Mouse (Mus musculus): ENCODE results near the gene Dclre1c. TPM values are rescaled to one million over a fixed set of nuclear protein-coding genes. Genes with fewer than 3 reads are reported as not detected.
A peak's percentile ranks its signal among the peaks of the same experiment; 100 is the strongest.
"Not testable (repeated sequence)": the region's sequence is repeated elsewhere in the genome, so short reads cannot be mapped to it uniquely, and the experiment has no call there.

Gene Dclre1c
- polyA plus RNA-seq (2012; rRNA removed) = 13.0 and 14.9 TPM in 2 replicates

DNA sequence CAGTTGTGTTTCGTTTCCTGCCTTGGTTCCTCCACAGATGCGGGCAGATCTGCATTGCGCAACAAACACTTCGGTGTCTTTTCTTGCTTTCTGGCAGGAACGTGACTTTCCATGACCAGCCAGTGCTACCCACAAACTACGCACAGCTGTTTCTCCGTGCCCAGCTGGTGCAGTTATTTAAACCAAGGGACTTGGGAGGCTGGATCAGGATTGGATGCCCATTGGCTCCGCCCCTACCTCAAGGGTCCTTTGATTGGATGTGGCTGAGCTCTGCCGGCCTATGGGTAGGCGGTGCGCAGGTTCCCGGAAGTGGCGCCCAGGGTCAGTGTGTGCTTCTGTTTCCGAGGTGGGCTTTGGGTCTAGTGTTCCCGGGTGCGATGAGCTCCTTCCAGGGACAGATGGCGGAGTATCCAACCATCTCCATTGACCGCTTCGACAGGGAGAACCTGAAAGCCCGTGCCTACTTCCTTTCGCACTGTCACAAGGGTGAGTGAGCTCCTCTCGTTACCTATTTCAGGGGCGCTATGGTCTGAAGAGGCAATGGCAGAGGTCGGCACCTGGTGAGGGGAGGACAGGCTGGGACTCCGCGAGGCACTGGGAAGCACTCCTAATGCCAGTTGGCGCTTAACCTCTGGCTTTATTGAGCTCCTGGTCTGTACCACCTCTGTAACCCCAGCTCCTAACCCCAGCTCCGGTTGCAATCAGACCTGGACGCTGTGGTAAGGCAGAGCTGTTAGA is at the start of gene Dclre1c:
Dclre1c (plus strand) TSS at position 291 of the 738 bp plus-strand sequence.
- peak; percentile 97 for DNase-seq (ENCODE audit: low read depth)
- TF ChIP-seq CTCF (IDR thresholded peaks at IDR 0.05; ENCODE audit: borderline replicate concordance, extremely low read depth, insufficient read depth, insufficient read length) (no peak), POLR2A (IDR thresholded peaks at IDR 0.05; ENCODE audit: borderline replicate concordance, extremely low read depth, insufficient read depth, insufficient read length, poor library complexity, severe bottlenecking) (no peak; the same call in 1 of the 2 replicates)

DNA sequence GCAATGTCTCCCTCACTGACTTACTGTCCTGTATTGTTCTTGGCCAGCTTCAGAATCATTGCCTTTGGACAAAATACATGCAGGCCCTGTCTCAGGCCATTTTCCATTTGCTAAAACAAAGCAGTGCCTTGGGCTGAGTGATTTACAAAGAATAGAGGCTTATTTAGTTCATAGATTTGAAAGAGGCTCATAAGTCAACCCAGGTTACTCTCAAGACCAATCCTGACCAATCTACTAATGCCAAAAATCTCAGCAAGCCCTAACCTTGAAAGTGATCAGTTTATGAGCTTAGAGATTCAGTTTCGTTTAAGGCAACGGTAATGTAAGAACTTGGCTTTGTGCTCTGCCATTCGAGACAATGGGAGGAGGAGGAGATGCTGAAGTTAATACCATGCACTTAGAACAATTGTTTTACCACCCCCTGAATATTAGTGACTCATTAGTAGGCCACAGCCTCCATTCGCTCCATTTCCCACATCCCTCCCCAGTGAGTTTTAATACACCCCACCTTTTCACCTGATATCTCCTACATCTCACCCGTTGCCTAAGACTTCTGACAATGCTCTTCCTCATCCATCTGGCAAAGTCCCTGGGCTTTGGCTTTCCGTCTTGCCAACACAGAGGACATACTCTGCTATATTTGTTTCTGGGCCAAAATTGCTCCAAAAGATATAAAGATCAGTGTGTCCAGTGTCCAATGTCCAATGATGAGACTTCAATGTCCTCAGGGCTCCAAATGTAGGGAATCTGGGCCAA is 36.6 kb upstream of the Dclre1c start:
- DNase-seq (ENCODE audit: low read depth) = no peak
- no peak for TF ChIP-seq CTCF (IDR thresholded peaks at IDR 0.05; ENCODE audit: borderline replicate concordance, extremely low read depth, insufficient read depth, insufficient read length)
- TF ChIP-seq POLR2A (IDR thresholded peaks at IDR 0.05; ENCODE audit: borderline replicate concordance, extremely low read depth, insufficient read depth, insufficient read length, poor library complexity, severe bottlenecking) = no peak

DNA sequence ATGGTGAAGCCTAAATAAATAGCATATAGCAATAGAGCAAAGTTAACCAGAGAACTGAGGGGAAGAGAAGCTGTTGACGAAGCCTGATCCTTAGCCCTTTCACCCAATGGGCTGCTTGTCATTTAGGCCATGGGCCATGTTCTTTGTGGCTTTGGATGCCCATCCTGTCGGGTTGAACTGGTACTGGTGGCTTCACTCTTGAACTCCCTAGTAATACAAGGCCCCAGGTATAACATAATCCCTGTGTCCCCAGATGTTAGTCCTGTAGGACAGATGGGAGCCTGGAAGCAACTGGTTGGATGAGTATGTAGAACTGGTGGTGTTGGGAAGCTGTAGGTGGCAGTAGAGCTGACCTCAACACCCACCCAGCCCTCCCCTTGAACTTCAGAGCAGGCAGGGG is 32.0 kb upstream of the Dclre1c start:
- TF ChIP-seq CTCF (IDR thresholded peaks at IDR 0.05; ENCODE audit: borderline replicate concordance, extremely low read depth, insufficient read depth, insufficient read length) (no peak), POLR2A (IDR thresholded peaks at IDR 0.05; ENCODE audit: borderline replicate concordance, extremely low read depth, insufficient read depth, insufficient read length, poor library complexity, severe bottlenecking) (no peak)

DNA sequence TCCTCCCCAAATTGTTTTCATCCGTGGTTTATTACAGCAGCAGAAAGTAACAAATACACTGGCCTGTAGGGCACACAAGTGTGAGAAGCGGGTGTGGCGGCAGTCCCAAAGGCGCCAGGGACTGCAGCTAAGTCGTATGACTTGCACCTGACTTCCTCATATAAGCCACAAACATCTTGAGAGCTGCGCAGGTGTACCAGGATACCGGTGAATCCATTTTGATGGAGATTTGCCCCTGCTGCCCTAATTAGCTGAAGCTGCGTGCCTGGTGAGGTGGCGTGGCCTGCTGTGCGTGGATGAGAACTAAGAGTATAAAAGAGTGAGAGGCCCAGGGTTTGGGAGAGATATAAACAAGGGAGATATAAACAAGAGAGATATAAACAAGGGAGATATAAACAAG is 26.8 kb upstream of the Dclre1c start, which contains the start of gene Olah:
Olah (minus strand) TSS at position 101 of the 400 bp plus-strand sequence.
- DNase-seq (ENCODE audit: low read depth) = not testable (repeated sequence)

More for the DNA sequence above, 32.0 kb upstream of the Dclre1c start:
- no peak for DNase-seq (ENCODE audit: low read depth)

DNA sequence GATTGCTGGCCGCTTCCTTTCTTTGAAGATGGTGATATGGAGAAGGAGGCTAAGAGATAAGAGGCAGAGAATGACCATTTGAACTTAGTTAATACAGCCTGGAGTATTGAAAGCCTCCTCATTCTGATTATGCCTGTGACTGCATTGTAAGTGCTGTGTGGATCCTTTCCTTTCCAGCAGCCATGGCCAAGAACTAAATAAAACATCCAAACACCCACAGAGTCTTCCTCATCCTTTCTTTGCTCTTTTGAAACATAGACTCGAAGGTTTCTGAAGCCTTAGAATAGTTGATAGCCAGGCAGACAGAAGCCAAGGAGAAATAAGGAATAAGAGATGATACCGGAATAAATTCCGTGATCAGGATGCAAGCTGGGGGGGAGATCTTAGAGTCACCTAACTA is 17.9 kb upstream of the Dclre1c start:
- TF ChIP-seq CTCF (IDR thresholded peaks at IDR 0.05; ENCODE audit: borderline replicate concordance, extremely low read depth, insufficient read depth, insufficient read length) = no peak
- no peak for TF ChIP-seq POLR2A (IDR thresholded peaks at IDR 0.05; ENCODE audit: borderline replicate concordance, extremely low read depth, insufficient read depth, insufficient read length, poor library complexity, severe bottlenecking)
- no peak for DNase-seq (ENCODE audit: low read depth)

DNA sequence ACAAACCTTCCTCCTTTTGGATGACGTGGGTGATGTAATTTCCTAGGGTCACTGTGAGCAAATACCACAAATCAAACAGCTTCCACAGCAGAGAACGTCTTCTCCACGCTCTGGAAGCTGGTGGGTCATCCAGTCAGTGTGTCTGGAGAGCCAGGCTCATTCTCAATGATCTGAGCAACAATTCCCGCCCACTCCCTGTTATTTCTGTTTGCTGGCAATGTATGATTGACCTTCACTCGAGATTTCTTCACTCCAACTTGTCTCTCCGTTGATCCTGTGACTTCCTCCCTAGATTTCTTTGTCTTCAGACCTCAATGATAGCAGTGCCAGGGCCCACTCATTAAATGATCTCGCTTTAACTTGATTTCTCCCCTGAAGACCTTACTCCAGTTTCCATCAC is 16.2 kb upstream of the Dclre1c start:
- TF ChIP-seq POLR2A (IDR thresholded peaks at IDR 0.05; ENCODE audit: borderline replicate concordance, extremely low read depth, insufficient read depth, insufficient read length, poor library complexity, severe bottlenecking) (no peak), CTCF (IDR thresholded peaks at IDR 0.05; ENCODE audit: borderline replicate concordance, extremely low read depth, insufficient read depth, insufficient read length) (no peak)
- no peak for DNase-seq (ENCODE audit: low read depth)

DNA sequence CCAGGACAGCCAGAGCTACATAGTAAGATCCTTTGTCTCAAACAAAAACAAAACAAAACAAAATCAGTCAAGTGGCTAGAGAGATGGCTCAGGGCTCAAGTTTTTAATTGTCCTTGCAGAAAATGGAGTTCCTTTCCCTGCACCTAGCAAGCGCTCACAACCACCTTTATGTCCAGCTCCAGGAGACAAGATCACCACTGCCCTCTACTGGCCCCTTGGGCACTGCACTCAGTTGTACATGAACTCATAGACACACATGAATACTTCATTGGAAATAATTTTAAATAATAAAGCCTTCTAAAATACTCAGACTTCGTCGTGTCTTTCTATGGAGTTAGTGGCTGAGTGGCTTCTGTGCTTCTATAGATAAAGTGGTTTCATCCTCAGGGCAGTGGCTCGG is 9.7 kb upstream of the Dclre1c start:
- peak; percentile 75 for DNase-seq (ENCODE audit: low read depth)
- peak; percentile 77 for TF ChIP-seq CTCF (IDR thresholded peaks at IDR 0.05; ENCODE audit: borderline replicate concordance, extremely low read depth, insufficient read depth, insufficient read length)
- no peak for TF ChIP-seq POLR2A (IDR thresholded peaks at IDR 0.05; ENCODE audit: borderline replicate concordance, extremely low read depth, insufficient read depth, insufficient read length, poor library complexity, severe bottlenecking)

DNA sequence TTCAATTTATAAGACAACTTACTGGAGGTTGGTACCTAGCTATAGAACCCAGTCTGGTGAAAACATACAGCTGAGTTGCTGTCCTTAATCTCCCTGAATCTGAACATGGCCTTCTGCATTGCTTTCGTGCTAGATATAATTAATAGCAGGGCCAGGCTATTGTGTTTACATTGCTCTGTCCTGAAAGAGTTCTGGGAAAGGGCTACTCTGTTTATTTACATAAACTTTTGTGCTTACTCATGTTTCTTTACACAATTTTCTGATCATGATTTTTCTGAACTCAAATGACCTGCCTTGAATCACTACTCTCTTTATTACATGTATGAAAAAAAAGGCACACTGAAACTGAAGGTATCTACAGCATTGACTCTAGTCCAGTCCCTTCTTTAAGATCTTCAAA is 8.3 kb upstream of the Dclre1c start:
- TF ChIP-seq CTCF (IDR thresholded peaks at IDR 0.05; ENCODE audit: borderline replicate concordance, extremely low read depth, insufficient read depth, insufficient read length) (no peak), POLR2A (IDR thresholded peaks at IDR 0.05; ENCODE audit: borderline replicate concordance, extremely low read depth, insufficient read depth, insufficient read length, poor library complexity, severe bottlenecking) (no peak)
- DNase-seq (ENCODE audit: low read depth) = no peak

DNA sequence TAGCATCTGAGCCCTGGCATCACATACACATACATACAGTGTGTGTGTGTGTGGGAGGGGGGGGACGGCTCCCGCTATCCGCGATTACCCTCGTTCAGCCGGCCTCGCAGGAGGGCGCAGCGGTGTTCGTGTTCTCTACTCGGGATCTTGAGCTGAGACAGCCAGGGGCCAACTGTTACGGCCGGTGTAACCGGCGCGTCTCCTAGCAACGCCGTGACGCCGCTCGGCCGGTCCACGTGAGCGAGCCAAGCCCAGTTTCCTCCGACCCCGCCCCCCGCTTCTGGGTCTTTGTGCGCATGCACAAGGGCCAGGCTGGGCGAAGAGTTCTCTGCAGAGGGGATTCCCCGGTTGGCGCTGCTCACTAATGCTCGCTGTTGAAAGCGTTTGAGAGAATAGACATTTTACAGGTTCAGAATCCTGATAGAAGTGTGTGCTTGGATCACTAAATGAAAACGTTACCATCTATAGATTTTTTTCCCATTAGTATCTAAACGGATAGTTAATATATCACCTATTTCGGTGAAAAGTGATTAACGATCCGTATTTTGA is 5.0 kb upstream of the Dclre1c start:
- DNase-seq (ENCODE audit: low read depth) = peak; percentile 97
- no peak for TF ChIP-seq CTCF (IDR thresholded peaks at IDR 0.05; ENCODE audit: borderline replicate concordance, extremely low read depth, insufficient read depth, insufficient read length)
- TF ChIP-seq POLR2A (IDR thresholded peaks at IDR 0.05; ENCODE audit: borderline replicate concordance, extremely low read depth, insufficient read depth, insufficient read length, poor library complexity, severe bottlenecking) = peak; percentile 29; the same call in 1 of the 2 replicates

DNA sequence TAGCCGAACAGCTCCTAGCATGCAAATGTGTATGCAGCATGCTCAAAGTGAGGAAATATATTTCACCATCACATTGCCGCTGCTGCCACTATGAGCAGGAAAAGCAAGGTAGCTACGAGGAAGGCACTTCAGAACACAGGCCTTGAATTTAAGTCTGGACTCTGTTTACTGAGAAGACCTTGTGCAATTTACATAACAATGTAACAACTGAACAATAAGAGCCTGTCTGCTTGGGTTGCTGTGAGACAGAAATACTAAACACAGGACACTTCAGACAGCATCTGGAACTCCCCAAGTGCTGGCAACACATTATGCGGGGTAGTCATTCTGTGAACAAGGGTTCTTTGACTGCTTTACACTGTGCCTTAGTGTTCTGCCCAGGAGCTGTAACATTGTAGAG is 3.8 kb upstream of the Dclre1c start:
- DNase-seq (ENCODE audit: low read depth) = peak; percentile 61
- no peak for TF ChIP-seq POLR2A (IDR thresholded peaks at IDR 0.05; ENCODE audit: borderline replicate concordance, extremely low read depth, insufficient read depth, insufficient read length, poor library complexity, severe bottlenecking)
- TF ChIP-seq CTCF (IDR thresholded peaks at IDR 0.05; ENCODE audit: borderline replicate concordance, extremely low read depth, insufficient read depth, insufficient read length) = no peak

DNA sequence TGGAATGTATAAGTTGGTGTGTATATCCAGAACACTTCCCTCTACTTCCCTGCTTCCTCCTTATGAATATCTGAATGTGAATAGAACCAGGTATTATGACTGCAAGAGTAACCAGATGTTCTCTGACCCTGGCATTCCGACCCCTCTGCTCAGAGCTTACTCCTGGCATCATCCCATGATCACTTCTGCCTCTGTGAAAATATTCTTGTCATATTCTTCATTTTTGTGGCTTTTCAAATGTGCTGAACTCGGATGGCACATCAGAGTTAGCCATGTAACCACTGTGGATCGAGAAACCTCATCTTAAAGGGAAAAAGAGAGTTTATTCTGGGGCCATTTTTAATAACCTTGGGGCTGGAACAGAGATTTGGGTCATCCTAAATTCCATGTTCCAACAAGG is 1.4 kb upstream of the Dclre1c start, which contains the start of gene Meig1:
Meig1 (minus strand) TSS at position 101 of the 400 bp plus-strand sequence.
- TF ChIP-seq CTCF (IDR thresholded peaks at IDR 0.05; ENCODE audit: borderline replicate concordance, extremely low read depth, insufficient read depth, insufficient read length) (no peak), POLR2A (IDR thresholded peaks at IDR 0.05; ENCODE audit: borderline replicate concordance, extremely low read depth, insufficient read depth, insufficient read length, poor library complexity, severe bottlenecking) (no peak)
- DNase-seq (ENCODE audit: low read depth) = no peak
